Mouse (Mus musculus): ENCODE measurements at regions not wholly inside any gene's neighbourhood (a gene's known extent, or its start where the extent isn't known, plus 50 kb on each side); places are given as distances from the start of the nearest gene placed in this dataset.

GRCm38 (mm10) chr12:16140511-16141110 lies 323.9 kb upstream of the Trib2 start:
- 71% methylated on average over 5 of the region's 5 CpGs for WGBS
- H3K9ac ChIP-seq (ENCODE audit: low read depth, low read length) = no peak overlapping the region
- no peaks in the 10 kb centered on the region for H3K9me3 ChIP-seq (ENCODE audit: control insufficient read depth, low read length)
- no peak overlapping the region for H3K4me3 ChIP-seq (ENCODE audit: low read depth, low read length)
- no peak overlapping the region for H3K4me2 ChIP-seq
- DNase-seq (ENCODE audit: low spot score) (no peak), ATAC-seq (replicated peaks; ENCODE audit: low FRiP score) (no peak)
- no peaks in the 10 kb centered on the region for H3K36me3 ChIP-seq (ENCODE audit: control insufficient read depth, insufficient read depth, low read length)
- no peaks in the 10 kb centered on the region for H3K27me3 ChIP-seq (replicated peaks; ENCODE audit: control insufficient read depth, insufficient read depth, low read length)
- H3K4me1 ChIP-seq (replicated peaks; ENCODE audit: control insufficient read depth, insufficient read depth, low read length) = peaks cover 7% of the 10 kb centered on the region; the same call in 1 of the 2 replicates
- H3K27ac ChIP-seq (ENCODE audit: low read depth, low read length) = no peak overlapping the region

- H3K4me2 ChIP-seq = no peak overlapping the region
- H3K9me3 ChIP-seq (ENCODE audit: control insufficient read depth, low read length) = no peaks in the 10 kb centered on the region
- no peaks in the 10 kb centered on the region for H3K27me3 ChIP-seq (replicated peaks; ENCODE audit: control insufficient read depth, insufficient read depth, low read length)
- DNase-seq (ENCODE audit: low spot score) (no peak), ATAC-seq (replicated peaks; ENCODE audit: low FRiP score) (peak; percentile 45; the same call in 1 of the 2 replicates)
- H3K4me1 ChIP-seq (replicated peaks; ENCODE audit: control insufficient read depth, insufficient read depth, low read length) = peaks cover 8% of the 10 kb centered on the region; the same call in 1 of the 2 replicates
- H3K36me3 ChIP-seq (ENCODE audit: control insufficient read depth, insufficient read depth, low read length) = no peaks in the 10 kb centered on the region
- 48% methylated on average over 4 of the region's 4 CpGs for WGBS
- no peak overlapping the region for H3K9ac ChIP-seq (ENCODE audit: low read depth, low read length)
- H3K4me3 ChIP-seq (ENCODE audit: low read depth, low read length) = no peak overlapping the region
- H3K27ac ChIP-seq (ENCODE audit: low read depth, low read length) = no peak overlapping the region
Observed at GRCm38 (mm10) chr12:16139152-16139551, 322.4 kb upstream of the Trib2 start.

- WGBS = 67% methylated on average over 3 of the region's 3 CpGs
- Histone ChIP-seq H3K4me1 (replicated peaks; ENCODE audit: control insufficient read depth, insufficient read depth, low read length) (peaks cover 8% of the 10 kb centered on the region; the same call in 1 of the 2 replicates), H3K9me3 (ENCODE audit: control insufficient read depth, low read length) (no peaks in the 10 kb centered on the region)
Observed at GRCm38 (mm10) chr12:16137801-16138200, 321.1 kb upstream of the Trib2 start.

GRCm38 (mm10) chr12:16136214-16136671 lies 319.5 kb upstream of the Trib2 start:
- peaks cover 8% of the 10 kb centered on the region; the same call in 1 of the 2 replicates for H3K4me1 ChIP-seq (replicated peaks; ENCODE audit: control insufficient read depth, insufficient read depth, low read length)
- DNase-seq (ENCODE audit: low spot score) (no peak), ATAC-seq (replicated peaks; ENCODE audit: low FRiP score) (peak; percentile 71)
- 12% methylated on average over 5 of the region's 5 CpGs for WGBS
- no peak overlapping the region for H3K4me2 ChIP-seq
- H3K36me3 ChIP-seq (ENCODE audit: control insufficient read depth, insufficient read depth, low read length) = no peaks in the 10 kb centered on the region
- no peak overlapping the region for H3K4me3 ChIP-seq (ENCODE audit: low read depth, low read length)
- no peak overlapping the region for H3K9ac ChIP-seq (ENCODE audit: low read depth, low read length)
- no peaks in the 10 kb centered on the region for H3K27me3 ChIP-seq (replicated peaks; ENCODE audit: control insufficient read depth, insufficient read depth, low read length)
- no peaks in the 10 kb centered on the region for H3K9me3 ChIP-seq (ENCODE audit: control insufficient read depth, low read length)
- no peak overlapping the region for H3K27ac ChIP-seq (ENCODE audit: low read depth, low read length)

More at GRCm38 (mm10) chr12:16137801-16138200, 321.1 kb upstream of the Trib2 start:
- H3K27me3 ChIP-seq (replicated peaks; ENCODE audit: control insufficient read depth, insufficient read depth, low read length) = no peaks in the 10 kb centered on the region
- DNase-seq (ENCODE audit: low spot score) = no peak
- no peak for ATAC-seq (replicated peaks; ENCODE audit: low FRiP score)
- H3K36me3 ChIP-seq (ENCODE audit: control insufficient read depth, insufficient read depth, low read length) = no peaks in the 10 kb centered on the region
- H3K4me3 ChIP-seq (ENCODE audit: low read depth, low read length) = no peak overlapping the region
- no peak overlapping the region for H3K9ac ChIP-seq (ENCODE audit: low read depth, low read length)
- no peak overlapping the region for H3K4me2 ChIP-seq
- H3K27ac ChIP-seq (ENCODE audit: low read depth, low read length) = no peak overlapping the region

GRCm38 (mm10) chr12:16135602-16136213 lies 319.0 kb upstream of the Trib2 start:
- DNase-seq (ENCODE audit: low spot score) (no peak), ATAC-seq (replicated peaks; ENCODE audit: low FRiP score) (peak; percentile 30; the same call in 1 of the 2 replicates)
- H3K9ac ChIP-seq (ENCODE audit: low read depth, low read length) = no peak overlapping the region
- 39% methylated on average over 4 of the region's 4 CpGs for WGBS
- H3K4me2 ChIP-seq = no peak overlapping the region
- H3K27ac ChIP-seq (ENCODE audit: low read depth, low read length) = no peak overlapping the region
- peaks cover 8% of the 10 kb centered on the region; the same call in 1 of the 2 replicates for H3K4me1 ChIP-seq (replicated peaks; ENCODE audit: control insufficient read depth, insufficient read depth, low read length)
- H3K27me3 ChIP-seq (replicated peaks; ENCODE audit: control insufficient read depth, insufficient read depth, low read length) = no peaks in the 10 kb centered on the region
- H3K36me3 ChIP-seq (ENCODE audit: control insufficient read depth, insufficient read depth, low read length) = no peaks in the 10 kb centered on the region
- H3K4me3 ChIP-seq (ENCODE audit: low read depth, low read length) = no peak overlapping the region
- H3K9me3 ChIP-seq (ENCODE audit: control insufficient read depth, low read length) = no peaks in the 10 kb centered on the region

GRCm38 (mm10) chr12:16134446-16134845 lies 317.7 kb upstream of the Trib2 start:
- H3K36me3 ChIP-seq (ENCODE audit: control insufficient read depth, insufficient read depth, low read length) = no peaks in the 10 kb centered on the region
- no peak overlapping the region for H3K9ac ChIP-seq (ENCODE audit: low read depth, low read length)
- H3K27ac ChIP-seq (ENCODE audit: low read depth, low read length) = no peak overlapping the region
- no peak overlapping the region for H3K4me2 ChIP-seq
- no peak for DNase-seq (ENCODE audit: low spot score)
- ATAC-seq (replicated peaks; ENCODE audit: low FRiP score) = no peak
- no peak overlapping the region for H3K4me3 ChIP-seq (ENCODE audit: low read depth, low read length)
- H3K27me3 ChIP-seq (replicated peaks; ENCODE audit: control insufficient read depth, insufficient read depth, low read length) = no peaks in the 10 kb centered on the region
- H3K9me3 ChIP-seq (ENCODE audit: control insufficient read depth, low read length) = no peaks in the 10 kb centered on the region
- 69% methylated on average over 3 of the region's 3 CpGs for WGBS
- H3K4me1 ChIP-seq (replicated peaks; ENCODE audit: control insufficient read depth, insufficient read depth, low read length) = peaks cover 8% of the 10 kb centered on the region; the same call in 1 of the 2 replicates

DNA sequence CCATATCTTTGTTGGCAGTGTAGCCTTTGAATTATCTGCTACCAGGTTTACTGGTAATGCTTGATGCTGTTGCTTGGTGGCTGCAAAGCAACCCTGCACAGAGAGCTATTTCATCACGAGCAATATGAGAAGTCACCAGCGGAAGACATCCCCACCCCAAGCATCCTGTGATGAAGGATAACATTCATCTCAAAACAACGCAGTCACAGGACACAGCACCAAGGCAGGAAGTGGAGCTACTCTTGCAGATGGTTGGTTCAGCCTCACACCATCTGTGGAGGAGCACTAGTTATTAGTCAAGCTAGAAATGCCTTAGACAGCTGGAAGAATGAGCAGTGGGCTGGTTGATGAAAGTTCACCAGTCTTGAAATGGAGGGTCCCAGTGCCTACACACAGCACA lies 316.5 kb upstream of the Trib2 start:
- DNase-seq (ENCODE audit: low spot score) = no peak
- ATAC-seq (replicated peaks; ENCODE audit: low FRiP score) = no peak

DNA sequence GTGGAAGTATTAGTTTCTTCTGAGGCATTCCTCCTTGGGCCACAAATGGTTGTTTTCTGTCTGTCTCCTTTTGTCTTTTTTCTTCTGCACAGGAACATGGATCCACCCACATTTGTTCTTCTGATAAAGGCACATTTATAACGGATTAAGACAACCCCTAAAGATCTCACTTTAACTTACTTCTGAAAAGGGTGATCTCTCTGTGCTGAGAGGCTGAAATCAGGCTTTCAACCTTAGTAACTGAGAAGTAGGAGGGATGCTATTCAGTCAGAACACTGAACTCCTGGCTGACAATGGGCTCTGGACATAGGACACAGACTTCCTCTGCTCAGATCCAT lies 315.0 kb upstream of the Trib2 start:
- no peak overlapping the region for H3K27ac ChIP-seq (ENCODE audit: low read depth, low read length)
- WGBS = 35% methylated on average over 1 of the region's 1 CpGs

More for the DNA sequence above, 316.5 kb upstream of the Trib2 start:
- whole genome bisulfite sequencing = 50% methylated on average over 3 of the region's 3 CpGs
- Histone ChIP-seq H3K27me3 (replicated peaks; ENCODE audit: control insufficient read depth, insufficient read depth, low read length) (no peaks in the 10 kb centered on the region), H3K27ac (ENCODE audit: low read depth, low read length) (no peak overlapping the region), H3K4me1 (replicated peaks; ENCODE audit: control insufficient read depth, insufficient read depth, low read length) (peaks cover 8% of the 10 kb centered on the region; the same call in 1 of the 2 replicates), H3K36me3 (ENCODE audit: control insufficient read depth, insufficient read depth, low read length) (no peaks in the 10 kb centered on the region), H3K4me2 (no peak overlapping the region), H3K9ac (ENCODE audit: low read depth, low read length) (no peak overlapping the region), H3K9me3 (ENCODE audit: control insufficient read depth, low read length) (no peaks in the 10 kb centered on the region), H3K4me3 (ENCODE audit: low read depth, low read length) (no peak overlapping the region)

More for the DNA sequence above, 315.0 kb upstream of the Trib2 start:
- Histone ChIP-seq H3K4me1 (replicated peaks; ENCODE audit: control insufficient read depth, insufficient read depth, low read length) (peaks cover 8% of the 10 kb centered on the region; the same call in 1 of the 2 replicates), H3K27me3 (replicated peaks; ENCODE audit: control insufficient read depth, insufficient read depth, low read length) (no peaks in the 10 kb centered on the region), H3K9me3 (ENCODE audit: control insufficient read depth, low read length) (no peaks in the 10 kb centered on the region), H3K4me3 (ENCODE audit: low read depth, low read length) (no peak overlapping the region), H3K36me3 (ENCODE audit: control insufficient read depth, insufficient read depth, low read length) (no peaks in the 10 kb centered on the region), H3K9ac (ENCODE audit: low read depth, low read length) (no peak overlapping the region), H3K4me2 (no peak overlapping the region)
- ATAC-seq (replicated peaks; ENCODE audit: low FRiP score) = no peak
- no peak for DNase-seq (ENCODE audit: low spot score)
